Mouse (Mus musculus) megakaryocyte, embryonic 14.5 days (primary cell): ENCODE results near the gene Trem2. TPM values are rescaled to one million over a fixed set of nuclear protein-coding genes. Genes with fewer than 3 reads are reported as not detected.

ENCODE experiments used
- H3K27me3 ChIP-seq: replicated peaks from 2 replicates; pipeline ENCODE3; 2012; ENCODE audit warnings: inconsistent platforms
- H3K36me3 ChIP-seq: replicated peaks from 2 replicates; pipeline ENCODE3; 2012; ENCODE audit warnings: low read length, inconsistent platforms, mixed read lengths
- H3K4me1 ChIP-seq: 2 replicates; pipeline ENCODE4 v1.6.1; 2012; ENCODE audit warnings: inconsistent platforms
- H3K4me3 ChIP-seq: replicated peaks from 2 replicates; pipeline ENCODE3; 2012; ENCODE audit warnings: moderate library complexity, mild to moderate bottlenecking, inconsistent platforms
- H3K9me3 ChIP-seq: 2 replicates; pipeline ENCODE4 v1.6.1; 2012; ENCODE audit warnings: inconsistent platforms
- FLI1 ChIP-seq: IDR thresholded peaks from 2 replicates; pipeline ENCODE4 v1.6.1; 2012; ENCODE audit warnings: low read length, inconsistent platforms, mixed read lengths
- GATA1 ChIP-seq: IDR thresholded peaks from 3 replicates; pipeline ENCODE4 v1.6.1; 2012; ENCODE audit warnings: mixed read lengths, low read length, inconsistent platforms, borderline replicate concordance
- polyA plus RNA-seq: library from polyadenylated mRNA; stranded (reverse); fragments of >175 nt; gene quantifications from 2 replicates; pipeline ENCODE4 v1.2.3, GENCODE M21; 2012; ENCODE audit warnings: low replicate concordance; ENCODE audit not compliant: insufficient read depth

The Trem2 gene
- polyA plus RNA-seq, 1 experiment = 176 TPM

DNA sequence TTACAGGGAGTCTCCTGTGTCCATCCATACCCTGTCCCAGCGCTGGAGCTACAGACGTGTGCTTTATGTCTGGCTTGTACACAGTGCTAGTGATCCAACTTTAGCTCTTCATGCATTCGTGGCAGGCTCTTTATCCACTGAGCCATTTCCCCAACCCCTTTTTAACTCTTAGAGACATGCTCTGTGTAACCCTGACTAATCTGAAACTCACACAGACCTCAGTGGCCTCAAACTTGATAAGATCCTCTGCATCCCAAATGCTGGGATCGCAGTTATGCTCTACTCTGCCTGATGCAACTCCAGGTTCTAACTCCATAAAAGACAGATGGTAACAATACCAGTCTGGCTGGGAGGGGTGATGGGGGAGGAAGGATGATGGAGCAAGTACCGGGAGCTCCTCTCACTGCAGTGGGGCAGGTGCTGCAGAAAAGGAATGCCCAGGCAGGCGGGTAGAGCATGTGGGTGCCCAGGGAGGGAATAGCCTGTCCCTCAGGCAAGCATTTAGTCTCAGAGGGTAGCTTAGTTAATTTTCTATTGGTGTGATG, 17.3 kb downstream of the Trem2 start:
- TF ChIP-seq FLI1 = no peak
- TF ChIP-seq GATA1 = no peak
- no peaks in the 10 kb centered on the region for H3K27me3 ChIP-seq
- peaks cover 96% of the 10 kb centered on the region for H3K4me1 ChIP-seq
- H3K4me3 ChIP-seq = peak overlapping the region; percentile 84
- H3K9me3 ChIP-seq = no peaks in the 10 kb centered on the region
- peaks cover 79% of the 10 kb centered on the region for H3K36me3 ChIP-seq

DNA sequence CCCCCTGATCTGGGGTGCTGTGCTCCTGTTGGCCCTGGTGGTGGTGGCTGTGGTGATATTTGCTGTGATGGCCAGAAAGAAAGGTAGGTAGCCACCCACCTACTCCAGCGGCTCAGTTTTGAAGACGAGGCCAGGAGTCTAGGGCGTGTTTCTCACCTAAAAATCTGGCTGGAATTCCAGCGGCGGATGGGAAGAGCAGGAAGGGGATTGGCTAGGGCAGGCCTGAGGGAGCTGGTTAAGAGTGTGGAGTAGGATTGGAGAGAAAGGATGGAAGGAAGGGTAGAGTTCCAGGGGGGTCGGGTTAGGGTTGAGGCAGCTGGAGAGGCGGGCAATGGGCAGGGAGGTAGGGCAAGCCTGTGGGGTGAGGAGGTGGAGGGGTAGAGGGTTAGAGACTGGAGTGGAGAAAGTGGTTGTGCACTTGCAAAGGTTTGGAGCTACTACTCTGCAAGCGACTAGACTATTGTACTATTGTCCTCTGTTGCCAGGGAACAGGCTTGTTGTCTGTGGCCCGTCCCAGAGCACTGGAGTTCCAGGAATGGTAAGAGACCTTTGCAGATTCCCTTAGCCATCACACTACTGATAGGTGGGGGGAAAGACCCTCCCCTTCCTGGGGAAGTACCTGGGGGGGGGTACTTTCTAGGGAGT, 19.4 kb downstream of the Trem2 start:
- no peak for TF ChIP-seq FLI1
- no peak for TF ChIP-seq GATA1
- Histone ChIP-seq H3K4me1 (peaks cover 81% of the 10 kb centered on the region), H3K36me3 (peaks cover 97% of the 10 kb centered on the region), H3K27me3 (no peaks in the 10 kb centered on the region), H3K4me3 (no peak overlapping the region), H3K9me3 (no peaks in the 10 kb centered on the region)

- Histone ChIP-seq H3K36me3 (peaks cover 96% of the 10 kb centered on the region), H3K9me3 (no peaks in the 10 kb centered on the region), H3K27me3 (no peaks in the 10 kb centered on the region), H3K4me3 (peak overlapping the region; percentile 1), H3K4me1 (peaks cover 70% of the 10 kb centered on the region)
- TF ChIP-seq FLI1 (no peak), GATA1 (no peak)
These were observed 20.6 kb downstream of the Trem2 start for GRCm38 (mm10) chr17:48366806-48367205.

DNA sequence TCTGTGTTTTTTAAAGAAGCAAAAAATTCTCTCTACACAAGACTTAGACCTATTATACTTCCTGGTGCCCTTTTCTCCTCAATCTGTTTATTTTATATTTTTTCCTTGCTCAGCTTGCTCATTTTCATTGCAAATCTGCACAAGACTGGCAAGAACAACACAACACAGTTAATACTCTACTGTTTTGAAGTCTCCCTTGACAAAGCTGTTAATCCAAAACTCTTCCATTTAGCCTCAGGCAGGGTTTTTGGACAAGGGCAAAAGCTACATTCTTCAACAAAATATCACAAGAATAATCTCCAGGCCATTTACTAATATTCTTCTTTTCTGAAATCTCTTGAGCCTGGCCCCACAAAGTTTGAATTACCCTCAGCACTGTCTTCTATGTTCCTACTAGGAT, 25.4 kb downstream of the Trem2 start:
- no peaks in the 10 kb centered on the region for H3K27me3 ChIP-seq
- H3K4me1 ChIP-seq = peaks cover 58% of the 10 kb centered on the region
- no peak overlapping the region for H3K4me3 ChIP-seq
- no peak for TF ChIP-seq FLI1
- TF ChIP-seq GATA1 = no peak
- H3K36me3 ChIP-seq = peaks cover 90% of the 10 kb centered on the region
- no peaks in the 10 kb centered on the region for H3K9me3 ChIP-seq

GRCm38 (mm10) chr17:48372987-48373386, 26.8 kb downstream of the Trem2 start:
- Histone ChIP-seq H3K4me3 (no peak overlapping the region), H3K27me3 (no peaks in the 10 kb centered on the region), H3K9me3 (no peaks in the 10 kb centered on the region), H3K4me1 (peaks cover 45% of the 10 kb centered on the region), H3K36me3 (peaks cover 80% of the 10 kb centered on the region)
- no peak for TF ChIP-seq GATA1
- no peak for TF ChIP-seq FLI1

DNA sequence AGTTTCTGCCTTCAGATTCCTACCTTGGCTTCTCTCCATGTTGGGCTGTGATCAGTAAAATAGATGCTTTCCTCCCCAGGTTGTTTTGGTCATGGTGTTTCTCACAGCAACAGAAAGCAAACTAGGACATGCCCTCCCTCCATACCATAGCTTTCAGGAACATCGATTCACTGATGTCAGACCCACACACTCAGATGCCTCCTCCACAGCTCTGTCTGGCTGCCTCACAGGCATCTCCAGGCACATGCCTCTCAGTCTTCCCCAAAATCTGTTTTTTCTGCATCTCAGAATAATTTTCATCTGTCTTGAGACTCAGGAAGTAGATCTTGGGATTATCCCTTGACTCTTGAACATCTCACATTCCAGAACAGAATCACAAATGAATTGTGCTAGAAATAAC, 29.9 kb downstream of the Trem2 start:
- H3K4me3 ChIP-seq = no peak overlapping the region
- H3K27me3 ChIP-seq = no peaks in the 10 kb centered on the region
- no peaks in the 10 kb centered on the region for H3K9me3 ChIP-seq
- TF ChIP-seq GATA1 (no peak), FLI1 (no peak)
- H3K4me1 ChIP-seq = peaks cover 36% of the 10 kb centered on the region
- peaks cover 72% of the 10 kb centered on the region for H3K36me3 ChIP-seq

- Histone ChIP-seq H3K36me3 (peaks cover 73% of the 10 kb centered on the region), H3K27me3 (no peaks in the 10 kb centered on the region), H3K9me3 (no peaks in the 10 kb centered on the region), H3K4me1 (peaks cover 32% of the 10 kb centered on the region), H3K4me3 (no peak overlapping the region)
- no peak for TF ChIP-seq FLI1
- no peak for TF ChIP-seq GATA1
These were observed 32.8 kb downstream of the Trem2 start for GRCm38 (mm10) chr17:48379050-48379449.

DNA sequence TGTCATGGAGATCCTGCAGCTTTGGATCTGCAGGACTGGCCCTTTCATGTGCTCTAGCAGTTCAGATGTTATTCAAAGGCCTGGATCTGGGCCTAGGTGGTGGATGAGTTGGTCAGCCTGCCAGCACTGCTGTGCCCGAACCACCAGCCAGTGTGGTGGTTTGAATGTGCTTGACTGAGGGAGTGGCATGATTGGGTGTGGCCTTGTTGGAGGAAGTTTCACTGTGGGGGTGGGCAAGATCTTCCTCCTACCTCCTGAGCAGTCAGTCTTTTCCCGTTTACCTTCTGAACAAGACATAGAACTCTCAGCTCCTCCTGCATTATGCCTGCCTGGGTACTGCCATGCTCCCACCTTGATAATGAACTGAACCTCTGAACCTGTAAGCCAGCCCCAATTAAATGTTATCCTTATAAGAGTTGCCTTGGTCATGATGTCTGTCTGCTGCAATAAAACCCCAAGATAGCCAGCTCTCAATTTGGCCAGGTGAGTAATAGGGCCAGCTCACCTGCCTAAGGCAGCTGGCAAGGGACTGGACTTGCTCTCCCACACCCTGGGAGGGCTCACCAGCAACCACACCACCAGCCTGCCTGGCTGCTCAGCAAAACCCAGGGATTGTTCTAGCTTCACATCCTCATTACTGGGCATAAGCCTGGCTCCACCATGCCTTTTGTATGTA, 39.7 kb downstream of the Trem2 start:
- H3K9me3 ChIP-seq = no peaks in the 10 kb centered on the region
- peaks cover 45% of the 10 kb centered on the region for H3K4me1 ChIP-seq
- no peaks in the 10 kb centered on the region for H3K27me3 ChIP-seq
- TF ChIP-seq GATA1 (no peak), FLI1 (no peak)
- peaks cover 99% of the 10 kb centered on the region for H3K36me3 ChIP-seq
- no peak overlapping the region for H3K4me3 ChIP-seq

GRCm38 (mm10) chr17:48388666-48389065, 42.5 kb downstream of the Trem2 start:
- Histone ChIP-seq H3K36me3 (peaks cover 99% of the 10 kb centered on the region), H3K4me3 (no peak overlapping the region), H3K9me3 (no peaks in the 10 kb centered on the region), H3K4me1 (peaks cover 46% of the 10 kb centered on the region), H3K27me3 (no peaks in the 10 kb centered on the region)
- TF ChIP-seq FLI1 = no peak
- no peak for TF ChIP-seq GATA1

GRCm38 (mm10) chr17:48389442-48389841, 43.2 kb downstream of the Trem2 start:
- Histone ChIP-seq H3K4me1 (peaks cover 51% of the 10 kb centered on the region), H3K9me3 (no peaks in the 10 kb centered on the region), H3K27me3 (no peaks in the 10 kb centered on the region), H3K4me3 (no peak overlapping the region), H3K36me3 (peaks cover 99% of the 10 kb centered on the region)
- TF ChIP-seq GATA1 = no peak
- TF ChIP-seq FLI1 = no peak
